Mouse (Mus musculus) liver, embryonic 13.5 days (tissue): ENCODE measurements around the gene Zdhhc23. TPM values are rescaled to one million over a fixed set of nuclear protein-coding genes. Genes with fewer than 3 reads are reported as not detected.

Experiments used
- ATAC-seq: fragments of 200-750 bp; cut with Nextera tagmentation; 2 replicates; pipeline ENCODE4 v1.8.0; 2017; ENCODE audit warnings: low read depth, mild to moderate bottlenecking, moderate number of reproducible peaks, moderate library complexity
- DNase-seq: peaks from one replicate; pipeline ENCODE4 v3.0.0; 2022
- H3K27ac ChIP-seq: fragments of 300-500 bp; sonication (generic); 2 replicates; pipeline ENCODE4 v1.5.1; 2015; ENCODE audit warnings: moderate library complexity, mild to moderate bottlenecking, inconsistent platforms
- H3K27me3 ChIP-seq: fragments of 300-500 bp; sonication (generic); 2 replicates; pipeline ENCODE4 v1.6.1; 2015; ENCODE audit warnings: mild to moderate bottlenecking, inconsistent platforms
- H3K36me3 ChIP-seq: fragments of 300-500 bp; sonication (generic); 2 replicates; pipeline ENCODE4 v1.6.1; 2015; ENCODE audit warnings: mild to moderate bottlenecking, inconsistent platforms
- H3K4me1 ChIP-seq: fragments of 300-500 bp; sonication (generic); replicated peaks from 2 replicates; pipeline ENCODE4 v1.6.1; 2015; ENCODE audit warnings: inconsistent platforms
- H3K4me2 ChIP-seq: fragments of 300-500 bp; sonication (generic); 2 replicates; pipeline ENCODE4 v1.6.1; 2015; ENCODE audit warnings: inconsistent platforms, mild to moderate bottlenecking, moderate library complexity
- H3K4me3 ChIP-seq: fragments of 300-500 bp; sonication (generic); replicated peaks from 2 replicates; pipeline ENCODE4 v1.5.1; 2015; ENCODE audit warnings: mild to moderate bottlenecking, inconsistent platforms
- H3K9ac ChIP-seq: fragments of 300-500 bp; sonication (generic); 2 replicates; pipeline ENCODE4 v1.6.1; 2015; ENCODE audit warnings: mild to moderate bottlenecking, inconsistent platforms
- H3K9me3 ChIP-seq: fragments of 300-500 bp; sonication (generic); replicated peaks from 2 replicates; pipeline ENCODE4 v1.6.1; 2016; ENCODE audit warnings: inconsistent platforms
- WGBS: fragments of 180-500 bp; shearing (Covaris S2); methylation state at CpG from one replicate; pipeline ENCODE4 v1.1.7; 2015; ENCODE audit not compliant: insufficient replicate concordance; 5-methylcytosine and 5-hydroxymethylcytosine counted together
- polyA plus RNA-seq: library from polyadenylated mRNA; unstranded; fragments of >200 nt; fragmentation: Nextera tagmentation; extraction: Ambion mirVana; gene quantifications from 2 replicates; pipeline ENCODE4 v1.2.1, GENCODE M21; 2015

Gene Zdhhc23
- polyA plus RNA-seq, 1 experiment from 2014 or later: 0.27 TPM

GRCm38 (mm10) chr16:43999541-43999940 is 19.9 kb upstream of the Zdhhc23 start:
- ATAC-seq (no peak), DNase-seq (no peak)
- Histone ChIP-seq H3K27ac (no peak overlapping the region), H3K4me1 (no peaks in the 10 kb centered on the region), H3K9ac (no peak overlapping the region), H3K4me3 (no peak overlapping the region), H3K4me2 (no peak overlapping the region), H3K9me3 (no peaks in the 10 kb centered on the region), H3K27me3 (no peaks in the 10 kb centered on the region), H3K36me3 (no peaks in the 10 kb centered on the region)
- WGBS: 61% methylated on average over 5 of the region's 5 CpGs

GRCm38 (mm10) chr16:43999111-43999510 is 19.5 kb upstream of the Zdhhc23 start:
- Histone ChIP-seq H3K9ac (no peak overlapping the region), H3K27ac (no peak overlapping the region), H3K27me3 (no peaks in the 10 kb centered on the region), H3K4me1 (no peaks in the 10 kb centered on the region), H3K9me3 (no peaks in the 10 kb centered on the region), H3K4me3 (no peak overlapping the region), H3K36me3 (no peaks in the 10 kb centered on the region), H3K4me2 (no peak overlapping the region)
- ATAC-seq (no peak), DNase-seq (no peak)
- 73% methylated on average over 8 of the region's 8 CpGs for WGBS

GRCm38 (mm10) chr16:43994623-43995022 is 15.0 kb upstream of the Zdhhc23 start:
- Histone ChIP-seq H3K27ac (no peak overlapping the region), H3K27me3 (no peaks in the 10 kb centered on the region), H3K9ac (no peak overlapping the region), H3K4me3 (no peak overlapping the region), H3K4me1 (no peaks in the 10 kb centered on the region), H3K36me3 (no peaks in the 10 kb centered on the region), H3K9me3 (no peaks in the 10 kb centered on the region), H3K4me2 (no peak overlapping the region)
- DNase-seq (no peak), ATAC-seq (no peak)
- WGBS: 56% methylated on average over 3 of the region's 3 CpGs

- 73% methylated on average over 4 of the region's 4 CpGs for WGBS
These were observed 6.7 kb upstream of the Zdhhc23 start for GRCm38 (mm10) chr16:43986299-43986698.

GRCm38 (mm10) chr16:43980110-43980609 is 569 bp upstream of the Zdhhc23 start:
- Histone ChIP-seq H3K9me3 (no peaks in the 10 kb centered on the region), H3K4me2 (peak overlapping the region; percentile 96), H3K4me3 (peak overlapping the region; percentile 69), H3K27ac (no peak overlapping the region), H3K9ac (peak overlapping the region; percentile 66), H3K27me3 (peaks cover 17% of the 10 kb centered on the region), H3K36me3 (no peaks in the 10 kb centered on the region), H3K4me1 (peaks cover 12% of the 10 kb centered on the region)
- 13% methylated on average over 9 of the region's 9 CpGs for WGBS
- DNase-seq (no peak), ATAC-seq (no peak)

More at GRCm38 (mm10) chr16:43986299-43986698, 6.7 kb upstream of the Zdhhc23 start:
- DNase-seq (no peak), ATAC-seq (no peak)
- H3K27me3 ChIP-seq: no peaks in the 10 kb centered on the region
- no peaks in the 10 kb centered on the region for H3K9me3 ChIP-seq
- H3K9ac ChIP-seq: no peak overlapping the region
- no peak overlapping the region for H3K4me3 ChIP-seq
- H3K36me3 ChIP-seq: no peaks in the 10 kb centered on the region
- H3K4me1 ChIP-seq: no peaks in the 10 kb centered on the region
- no peak overlapping the region for H3K27ac ChIP-seq
- no peak overlapping the region for H3K4me2 ChIP-seq

- Histone ChIP-seq H3K4me2 (peak overlapping the region; percentile 96), H3K9ac (peak overlapping the region; percentile 66), H3K27me3 (peaks cover 17% of the 10 kb centered on the region), H3K36me3 (no peaks in the 10 kb centered on the region), H3K4me1 (peaks cover 12% of the 10 kb centered on the region), H3K27ac (no peak overlapping the region), H3K4me3 (peak overlapping the region; percentile 69), H3K9me3 (no peaks in the 10 kb centered on the region)
- no peak for DNase-seq
- no peak for ATAC-seq
- WGBS: 27% methylated on average over 7 of the region's 7 CpGs
These were observed 622 bp downstream of the Zdhhc23 start for GRCm38 (mm10) chr16:43979010-43979327.

- WGBS: 76% methylated on average over 22 of the region's 22 CpGs
- no peaks in the 10 kb centered on the region for H3K9me3 ChIP-seq
These were observed 5.9 kb downstream of the Zdhhc23 start for GRCm38 (mm10) chr16:43973606-43974220.

GRCm38 (mm10) chr16:43973147-43973546 is 6.4 kb downstream of the Zdhhc23 start:
- Histone ChIP-seq H3K36me3 (no peaks in the 10 kb centered on the region), H3K4me3 (no peak overlapping the region), H3K27me3 (no peaks in the 10 kb centered on the region; the same call in 1 of the 2 replicates), H3K4me2 (no peak overlapping the region), H3K9me3 (no peaks in the 10 kb centered on the region), H3K9ac (no peak overlapping the region), H3K4me1 (no peaks in the 10 kb centered on the region), H3K27ac (no peak overlapping the region)
- ATAC-seq: no peak
- WGBS: 70% methylated on average over 11 of the region's 11 CpGs
- DNase-seq: no peak

More at GRCm38 (mm10) chr16:43973606-43974220, 5.9 kb downstream of the Zdhhc23 start:
- H3K4me3 ChIP-seq: no peak overlapping the region
- H3K4me2 ChIP-seq: no peak overlapping the region
- no peak for ATAC-seq
- no peak for DNase-seq
- no peak overlapping the region for H3K27ac ChIP-seq
- no peaks in the 10 kb centered on the region for H3K36me3 ChIP-seq
- H3K27me3 ChIP-seq: peaks cover 3% of the 10 kb centered on the region
- no peak overlapping the region for H3K9ac ChIP-seq
- H3K4me1 ChIP-seq: no peaks in the 10 kb centered on the region

GRCm38 (mm10) chr16:43972391-43972790 is 7.2 kb downstream of the Zdhhc23 start:
- 77% methylated on average over 2 of the region's 2 CpGs for WGBS
- Histone ChIP-seq H3K4me3 (no peak overlapping the region), H3K36me3 (no peaks in the 10 kb centered on the region), H3K4me2 (no peak overlapping the region), H3K27me3 (no peaks in the 10 kb centered on the region; the same call in 1 of the 2 replicates), H3K9me3 (no peaks in the 10 kb centered on the region), H3K27ac (no peak overlapping the region), H3K9ac (no peak overlapping the region), H3K4me1 (no peaks in the 10 kb centered on the region)
- DNase-seq: no peak
- no peak for ATAC-seq

GRCm38 (mm10) chr16:43971741-43972140 is 7.8 kb downstream of the Zdhhc23 start:
- Histone ChIP-seq H3K9ac (no peak overlapping the region), H3K4me2 (no peak overlapping the region), H3K4me1 (no peaks in the 10 kb centered on the region), H3K27ac (no peak overlapping the region), H3K27me3 (no peaks in the 10 kb centered on the region), H3K4me3 (no peak overlapping the region), H3K36me3 (no peaks in the 10 kb centered on the region), H3K9me3 (no peaks in the 10 kb centered on the region)
- 74% methylated on average over 9 of the region's 9 CpGs for WGBS
- no peak for ATAC-seq
- no peak for DNase-seq

- H3K4me3 ChIP-seq: no peak overlapping the region
- H3K4me2 ChIP-seq: no peak overlapping the region
- 84% methylated on average over 11 of the region's 11 CpGs for WGBS
- no peak overlapping the region for H3K27ac ChIP-seq
- DNase-seq (no peak), ATAC-seq (no peak)
- H3K4me1 ChIP-seq: 0 out of 2 replicates have a peak, but pooled peaks cover under 1% of the 10 kb centered on the region
- H3K36me3 ChIP-seq: no peaks in the 10 kb centered on the region
- no peaks in the 10 kb centered on the region for H3K27me3 ChIP-seq
- no peaks in the 10 kb centered on the region for H3K9me3 ChIP-seq
- H3K9ac ChIP-seq: no peak overlapping the region
These were observed 8.4 kb downstream of the Zdhhc23 start for GRCm38 (mm10) chr16:43971189-43971588.

- DNase-seq: no peak
- no peak overlapping the region for H3K4me2 ChIP-seq
- H3K27me3 ChIP-seq: no peaks in the 10 kb centered on the region
- H3K27ac ChIP-seq: no peak overlapping the region
- ATAC-seq: no peak
- 60% methylated on average over 3 of the region's 3 CpGs for WGBS
- H3K4me1 ChIP-seq: 0 out of 2 replicates have a peak, but pooled peaks cover 2% of the 10 kb centered on the region
- H3K9ac ChIP-seq: no peak overlapping the region
- no peaks in the 10 kb centered on the region for H3K9me3 ChIP-seq
- no peaks in the 10 kb centered on the region for H3K36me3 ChIP-seq
- no peak overlapping the region for H3K4me3 ChIP-seq
These were observed 9.2 kb downstream of the Zdhhc23 start for GRCm38 (mm10) chr16:43970426-43970825.
